Mouse (Mus musculus) embryonic facial prominence, embryonic 12.5 days (tissue): ENCODE measurements around the gene Ahrr. TPM values are rescaled to one million over a fixed set of nuclear protein-coding genes. Genes with fewer than 3 reads are reported as not detected.

Source experiments
- ATAC-seq: fragments of 200-750 bp; cut with Nextera tagmentation; 2 replicates; pipeline ENCODE4 v1.8.0; 2017; ENCODE audit not compliant: insufficient number of reproducible peaks, insufficient read depth, low FRiP score, low TSS enrichment
- H3K27ac ChIP-seq: fragments of 300-500 bp; sonication (generic); 2 replicates; pipeline ENCODE4 v1.5.1; 2016; ENCODE audit warnings: mild to moderate bottlenecking
- H3K27me3 ChIP-seq: fragments of 300-500 bp; sonication (generic); 2 replicates; pipeline ENCODE4 v1.6.1; 2016; ENCODE audit warnings: mild to moderate bottlenecking, moderate library complexity
- H3K36me3 ChIP-seq: fragments of 300-500 bp; sonication (generic); 2 replicates; pipeline ENCODE4 v1.6.1; 2016; ENCODE audit warnings: mild to moderate bottlenecking
- H3K4me1 ChIP-seq: fragments of 300-500 bp; sonication (generic); 2 replicates; pipeline ENCODE4 v1.6.1; 2016
- H3K4me2 ChIP-seq: fragments of 300-500 bp; sonication (generic); replicated peaks from 2 replicates; pipeline ENCODE4 v1.6.1; 2016; ENCODE audit warnings: mild to moderate bottlenecking, moderate library complexity
- H3K4me3 ChIP-seq: fragments of 300-500 bp; sonication (generic); 2 replicates; pipeline ENCODE4 v1.5.1; 2016; ENCODE audit warnings: mild to moderate bottlenecking
- H3K9ac ChIP-seq: fragments of 300-500 bp; sonication (generic); 2 replicates; pipeline ENCODE4 v1.6.1; 2016; ENCODE audit warnings: mild to moderate bottlenecking, moderate library complexity
- H3K9me3 ChIP-seq: fragments of 300-500 bp; sonication (generic); 2 replicates; pipeline ENCODE4 v1.6.1; 2016; ENCODE audit warnings: mild to moderate bottlenecking, moderate library complexity
- WGBS: fragments of 180-500 bp; shearing (Covaris S2); methylation state at CpG from one replicate; pipeline ENCODE4 v1.1.7; 2016; 5-methylcytosine and 5-hydroxymethylcytosine counted together
- polyA plus RNA-seq: library from polyadenylated mRNA; unstranded; fragments of >200 nt; fragmentation: Nextera tagmentation; extraction: Ambion mirVana; gene quantifications from 2 replicates; pipeline ENCODE4 v1.2.1, GENCODE M21; 2016

The Ahrr gene
- polyA plus RNA-seq, result 1.2 and 1.7 TPM in 2 replicates

DNA sequence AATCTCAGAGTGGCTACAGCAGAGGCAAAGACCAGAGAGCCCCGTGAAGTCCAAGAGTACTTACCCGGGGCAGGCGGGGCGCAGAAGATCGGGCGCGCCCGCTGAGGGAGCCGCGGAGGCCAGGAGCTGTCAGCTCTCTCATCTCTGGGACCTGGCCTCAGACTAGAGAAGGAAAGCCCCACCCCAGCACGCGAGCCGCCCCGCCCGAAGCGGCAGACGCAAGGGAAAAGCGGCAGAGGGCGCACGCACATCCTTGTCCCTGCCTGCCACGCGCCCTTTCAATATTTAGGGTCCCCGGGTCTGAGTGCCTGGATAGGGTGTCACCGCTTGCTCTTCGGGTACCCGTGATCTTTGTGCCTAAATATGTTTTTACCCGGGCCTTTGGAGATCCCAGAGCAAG is at the start of gene Ahrr:
Gene Ahrr (minus strand): TSS at position 165 of the 400 bp plus-strand sequence.
- WGBS, result 1% methylated on average over 27 of the region's 27 CpGs
- ATAC-seq, result peak; percentile 22; the same call in 1 of the 2 replicates
- H3K4me3 ChIP-seq, result peak within 1 kb of the TSS; percentile 20
- H3K27ac ChIP-seq, result no peak within 1 kb of the TSS
- H3K4me2 ChIP-seq, result peak within 1 kb of the TSS; percentile 56
- H3K36me3 ChIP-seq, result no peaks in the 10 kb centered on the region
- peaks cover 16% of the 10 kb centered on the region; the same call in 1 of the 2 replicates for H3K27me3 ChIP-seq
- no peak within 1 kb of the TSS for H3K9ac ChIP-seq
- no peaks in the 10 kb centered on the region for H3K9me3 ChIP-seq
- no peaks in the 10 kb centered on the region for H3K4me1 ChIP-seq

DNA sequence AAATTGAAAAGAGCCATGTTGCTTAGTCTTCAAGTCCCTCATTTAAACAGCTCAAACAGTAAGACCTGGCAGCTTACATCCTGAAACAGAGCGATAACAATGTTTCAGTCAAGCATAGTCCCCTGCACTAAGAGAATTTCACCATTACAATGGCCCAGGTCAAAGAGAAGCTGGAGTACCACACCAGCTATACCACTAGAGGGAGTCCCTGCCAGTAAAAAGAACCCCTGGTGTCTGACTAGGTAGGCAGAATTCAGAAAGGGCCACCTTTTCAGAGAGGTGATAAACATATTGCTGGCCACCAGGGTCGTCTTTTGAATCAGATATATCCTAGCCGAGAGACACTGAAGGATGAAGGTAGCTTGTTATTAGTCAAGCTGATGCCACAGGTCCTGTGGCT is 48.9 kb upstream of the Ahrr start:
- 65% methylated on average over 3 of the region's 3 CpGs for WGBS
- H3K4me1 ChIP-seq, result no peaks in the 10 kb centered on the region
- H3K9me3 ChIP-seq, result no peaks in the 10 kb centered on the region
- no peaks in the 10 kb centered on the region for H3K27me3 ChIP-seq
- ATAC-seq, result no peak
- no peak overlapping the region for H3K9ac ChIP-seq
- H3K4me2 ChIP-seq, result no peak overlapping the region
- H3K36me3 ChIP-seq, result peaks cover 65% of the 10 kb centered on the region
- H3K27ac ChIP-seq, result no peak overlapping the region
- no peak overlapping the region for H3K4me3 ChIP-seq

DNA sequence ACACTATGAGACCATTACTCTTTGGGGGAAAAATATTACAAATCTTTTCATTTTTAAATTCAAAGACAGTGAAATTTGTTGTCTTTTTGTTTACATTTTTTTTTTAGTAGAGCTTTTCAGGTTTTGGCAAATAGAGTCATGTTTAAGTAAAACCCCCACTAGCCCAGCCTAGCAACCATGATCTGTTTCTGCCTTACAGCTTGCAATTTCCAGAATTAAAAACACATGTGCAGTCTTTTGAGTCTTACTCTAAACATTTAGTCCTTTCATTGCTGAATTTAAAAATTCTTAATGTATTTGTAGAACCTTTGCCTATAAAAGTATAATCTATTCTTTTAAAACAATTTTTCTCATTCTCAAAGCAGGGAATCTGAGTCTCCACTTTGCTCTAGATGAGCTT is 37.2 kb upstream of the Ahrr start:
- H3K9ac ChIP-seq, result no peak overlapping the region
- ATAC-seq, result no peak
- H3K4me1 ChIP-seq, result no peaks in the 10 kb centered on the region
- H3K27me3 ChIP-seq, result no peaks in the 10 kb centered on the region
- no peak overlapping the region for H3K27ac ChIP-seq
- peaks cover 70% of the 10 kb centered on the region for H3K36me3 ChIP-seq
- H3K4me2 ChIP-seq, result no peak overlapping the region
- no peak overlapping the region for H3K4me3 ChIP-seq
- no peaks in the 10 kb centered on the region for H3K9me3 ChIP-seq

DNA sequence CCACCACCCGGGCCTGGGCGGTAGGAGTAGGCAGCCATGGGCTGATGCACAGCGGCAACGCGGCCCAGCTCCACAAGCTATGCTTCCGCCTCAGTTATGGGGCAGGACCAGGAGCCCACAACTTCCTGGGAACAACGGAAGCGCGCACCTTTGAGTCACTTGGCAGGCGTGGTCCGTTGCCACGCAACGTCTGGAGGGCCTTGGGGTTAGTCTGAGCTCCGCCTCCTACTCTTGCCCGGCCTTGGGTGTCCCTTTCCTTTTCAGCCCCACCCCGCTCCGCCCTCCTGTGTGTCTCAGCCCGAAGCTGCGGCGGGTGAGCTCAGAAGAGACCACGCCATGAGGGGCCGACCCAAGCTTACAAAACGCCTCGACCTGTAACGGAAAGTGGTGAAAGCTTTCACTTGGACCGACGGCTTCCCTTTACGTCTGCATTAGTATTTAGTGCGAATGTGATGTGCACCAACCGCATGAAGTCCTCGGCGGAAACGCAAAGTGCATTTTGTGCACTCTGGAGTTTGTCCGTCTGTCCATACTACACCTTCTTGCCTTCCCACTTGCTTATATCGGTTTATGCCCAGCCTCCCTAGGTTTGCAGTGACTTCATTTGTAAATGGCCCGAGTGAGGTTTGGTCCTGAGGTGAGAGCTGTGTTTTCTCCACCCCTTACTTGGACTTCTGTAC is 25.2 kb upstream of the Ahrr start, which contains the start of gene Pdcd6:
Gene Pdcd6 (minus strand): TSS at position 411 of the 680 bp plus-strand sequence.
- no peaks in the 10 kb centered on the region for H3K9me3 ChIP-seq
- WGBS, result under 1% methylated on average over 36 of the region's 36 CpGs
- H3K27ac ChIP-seq, result peak within 1 kb of the TSS; percentile 60
- peak within 1 kb of the TSS; percentile 87 for H3K4me3 ChIP-seq
- ATAC-seq, result peak; percentile 100
- H3K4me1 ChIP-seq, result peaks cover 5% of the 10 kb centered on the region
- H3K27me3 ChIP-seq, result no peaks in the 10 kb centered on the region
- peak within 1 kb of the TSS; percentile 85 for H3K9ac ChIP-seq
- peaks cover 18% of the 10 kb centered on the region for H3K36me3 ChIP-seq
- H3K4me2 ChIP-seq, result peak within 1 kb of the TSS; percentile 78

DNA sequence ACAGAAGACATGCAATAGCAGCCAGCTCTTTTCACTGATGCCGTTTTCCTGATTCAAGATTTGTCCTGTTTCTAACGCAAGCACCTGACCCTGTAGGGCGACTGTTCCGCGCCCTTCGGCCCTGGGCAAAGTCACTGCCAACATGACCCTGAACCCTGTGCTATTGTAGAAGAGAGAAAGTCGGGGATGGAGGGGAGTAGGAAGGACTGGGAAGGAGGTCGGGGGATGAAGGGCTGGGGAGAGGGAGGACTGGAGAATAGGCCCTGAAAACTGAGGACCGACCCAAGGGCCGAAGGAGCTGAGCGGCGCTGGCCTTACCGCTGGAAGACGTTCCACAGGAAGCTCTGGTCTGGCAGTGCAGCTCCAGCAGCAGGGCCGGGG is 24.6 kb upstream of the Ahrr start:
- H3K36me3 ChIP-seq, result peaks cover 12% of the 10 kb centered on the region
- peaks cover 5% of the 10 kb centered on the region for H3K4me1 ChIP-seq
- peak overlapping the region; percentile 87 for H3K4me3 ChIP-seq
- H3K27ac ChIP-seq, result peak overlapping the region; percentile 60
- H3K27me3 ChIP-seq, result no peaks in the 10 kb centered on the region
- no peaks in the 10 kb centered on the region for H3K9me3 ChIP-seq
- peak overlapping the region; percentile 78 for H3K4me2 ChIP-seq
- WGBS, result 6% methylated on average over 15 of the region's 15 CpGs
- H3K9ac ChIP-seq, result peak overlapping the region; percentile 85
- peak; percentile 74 for ATAC-seq

DNA sequence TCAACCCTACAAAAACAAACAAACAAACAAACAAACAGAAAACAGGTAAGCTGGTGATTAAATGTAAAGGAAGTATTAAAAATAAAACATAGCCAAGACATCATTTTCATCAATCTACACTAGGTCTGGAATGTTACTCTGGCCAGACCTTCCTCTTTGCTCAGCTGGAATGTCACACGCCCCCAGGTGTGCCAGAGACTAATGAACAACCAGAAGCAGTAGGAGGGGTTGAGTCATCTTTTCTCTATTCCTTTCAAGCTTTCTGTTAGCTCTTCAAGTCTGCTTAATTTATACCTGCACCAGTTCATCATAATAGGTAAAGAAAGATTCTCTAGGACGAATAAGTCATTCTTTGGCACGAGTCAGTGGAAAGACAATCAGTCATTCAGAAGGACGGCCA is 24.3 kb upstream of the Ahrr start:
- no peak for ATAC-seq
- peaks cover 8% of the 10 kb centered on the region for H3K36me3 ChIP-seq
- H3K4me2 ChIP-seq, result peak overlapping the region; percentile 78
- H3K9ac ChIP-seq, result peak overlapping the region; percentile 85
- H3K27ac ChIP-seq, result no peak overlapping the region
- no peaks in the 10 kb centered on the region for H3K27me3 ChIP-seq
- WGBS, result 27% methylated on average over 4 of the region's 4 CpGs
- peak overlapping the region; percentile 87 for H3K4me3 ChIP-seq
- H3K4me1 ChIP-seq, result peaks cover 5% of the 10 kb centered on the region
- H3K9me3 ChIP-seq, result no peaks in the 10 kb centered on the region

DNA sequence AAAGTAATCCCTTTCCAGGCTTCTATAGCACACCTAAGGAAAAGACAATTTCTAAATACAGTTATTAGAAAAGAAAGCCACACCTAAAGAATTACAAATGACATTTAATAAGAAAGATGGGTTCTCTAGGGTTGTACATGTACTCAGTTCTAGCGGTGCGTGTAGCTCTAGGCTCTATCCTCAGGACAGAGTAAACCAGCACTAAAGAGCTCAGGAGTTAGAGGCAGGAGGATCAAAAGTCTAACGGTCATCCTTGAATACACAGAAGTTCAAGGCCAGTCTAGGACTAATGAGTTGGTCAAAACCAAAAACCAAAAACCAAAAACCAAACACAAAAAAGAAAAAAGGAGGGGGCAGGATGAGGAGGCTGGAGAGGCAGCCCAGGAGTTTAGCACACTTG is 22.5 kb upstream of the Ahrr start:
- peaks cover 5% of the 10 kb centered on the region for H3K4me1 ChIP-seq
- no peak overlapping the region for H3K27ac ChIP-seq
- H3K36me3 ChIP-seq, result peaks cover 12% of the 10 kb centered on the region
- WGBS, result 92% methylated on average over 3 of the region's 3 CpGs
- H3K4me2 ChIP-seq, result no peak overlapping the region
- H3K9me3 ChIP-seq, result no peaks in the 10 kb centered on the region
- no peak overlapping the region for H3K9ac ChIP-seq
- H3K27me3 ChIP-seq, result no peaks in the 10 kb centered on the region
- no peak for ATAC-seq
- H3K4me3 ChIP-seq, result no peak overlapping the region

DNA sequence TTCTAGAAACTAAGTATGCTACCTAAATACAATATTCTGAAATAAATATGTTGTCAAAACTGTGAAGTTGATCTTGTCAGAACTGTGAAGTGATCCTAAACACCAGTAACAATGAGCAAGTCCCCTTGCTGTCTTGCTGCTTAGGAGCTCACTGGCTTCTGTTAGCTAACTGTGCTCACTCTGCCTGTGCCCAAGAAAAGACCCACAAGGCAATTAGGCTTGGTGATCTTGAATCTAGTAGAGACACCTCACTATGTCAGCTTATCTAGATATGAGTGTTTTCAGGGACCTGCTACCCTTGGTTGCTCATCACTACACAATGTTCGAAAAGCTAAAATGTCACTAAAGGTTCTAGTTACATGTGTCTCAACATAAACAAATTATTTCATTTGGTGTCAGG is 13.6 kb upstream of the Ahrr start:
- no peak overlapping the region for H3K27ac ChIP-seq
- peaks cover 64% of the 10 kb centered on the region for H3K36me3 ChIP-seq
- no peak for ATAC-seq
- no peaks in the 10 kb centered on the region for H3K4me1 ChIP-seq
- H3K4me3 ChIP-seq, result no peak overlapping the region
- H3K27me3 ChIP-seq, result no peaks in the 10 kb centered on the region
- 98% methylated on average over 1 of the region's 1 CpGs for WGBS
- no peak overlapping the region for H3K9ac ChIP-seq
- no peaks in the 10 kb centered on the region for H3K9me3 ChIP-seq
- no peak overlapping the region for H3K4me2 ChIP-seq

DNA sequence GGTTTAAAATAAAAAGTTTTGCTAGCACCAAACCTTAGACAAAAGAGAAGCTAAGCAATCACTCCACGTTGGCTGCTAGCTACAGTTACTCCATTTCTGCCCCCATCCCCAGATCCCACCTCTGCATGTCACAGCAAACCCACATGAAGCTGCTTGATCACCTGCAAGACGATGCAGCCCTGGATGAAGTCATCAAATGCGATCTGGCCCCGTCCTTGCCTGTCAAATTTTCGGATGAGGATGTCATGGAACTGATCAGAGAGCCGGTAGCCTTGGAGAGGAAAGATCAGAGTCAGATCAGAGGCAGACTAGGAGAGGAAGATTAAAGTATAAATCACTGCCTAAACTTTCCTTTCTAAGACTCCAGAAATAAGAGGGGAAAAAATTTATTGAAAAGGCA is 13.2 kb upstream of the Ahrr start:
- Histone ChIP-seq H3K4me1 (no peaks in the 10 kb centered on the region), H3K36me3 (peaks cover 60% of the 10 kb centered on the region), H3K9ac (no peak overlapping the region), H3K27me3 (no peaks in the 10 kb centered on the region), H3K4me2 (no peak overlapping the region), H3K4me3 (no peak overlapping the region), H3K27ac (no peak overlapping the region), H3K9me3 (no peaks in the 10 kb centered on the region)
- 82% methylated on average over 6 of the region's 6 CpGs for WGBS
- ATAC-seq, result no peak

DNA sequence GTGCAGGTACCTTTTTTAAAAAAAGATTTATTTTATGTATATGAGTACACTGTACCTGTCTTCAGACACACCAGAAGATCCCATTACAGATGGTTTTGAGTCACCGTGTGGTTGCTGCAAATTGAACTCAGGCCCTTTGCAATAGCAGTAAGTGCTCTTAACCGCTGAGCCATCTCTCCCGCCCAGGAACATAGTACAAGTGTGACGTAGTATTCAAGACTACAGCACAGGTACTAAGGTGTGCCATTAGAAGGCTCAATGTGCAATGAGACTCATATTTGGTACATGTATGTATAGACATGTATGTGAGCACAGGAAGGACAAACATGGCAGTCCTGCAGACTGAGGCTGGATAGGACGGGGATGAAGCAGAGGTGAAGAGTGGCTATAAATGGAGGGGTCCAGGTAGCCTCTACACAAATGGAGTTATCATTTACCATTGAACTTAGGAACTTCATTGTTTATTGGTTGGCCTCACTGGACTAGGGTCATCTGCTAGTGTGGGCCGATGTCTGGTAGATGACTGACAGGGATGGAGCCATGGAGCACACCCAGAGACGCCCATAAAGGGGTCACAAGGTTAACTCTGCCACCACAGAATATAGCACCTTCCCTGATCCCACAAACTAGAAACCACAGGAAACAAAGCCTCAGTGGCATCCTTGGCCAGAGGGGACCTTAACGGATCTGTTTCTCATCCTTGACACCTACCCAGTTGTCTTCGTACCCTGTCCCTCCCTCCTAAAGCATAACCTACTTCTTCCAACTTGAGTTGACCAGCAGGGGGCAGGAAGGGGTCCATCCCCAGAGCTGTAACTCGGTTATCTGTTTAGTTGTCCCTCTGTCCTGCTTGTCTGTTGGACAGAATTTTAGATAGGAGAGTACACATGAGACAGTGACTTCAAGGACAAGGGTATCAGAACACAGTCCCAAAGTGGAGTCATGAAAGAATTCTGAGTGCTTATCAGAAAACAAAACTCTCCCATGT is 10.2 kb upstream of the Ahrr start:
- Histone ChIP-seq H3K9ac (no peak overlapping the region), H3K4me2 (no peak overlapping the region), H3K27ac (no peak overlapping the region), H3K4me1 (no peaks in the 10 kb centered on the region), H3K4me3 (no peak overlapping the region), H3K36me3 (peaks cover 41% of the 10 kb centered on the region), H3K9me3 (no peaks in the 10 kb centered on the region), H3K27me3 (no peaks in the 10 kb centered on the region)
- no peak for ATAC-seq
- WGBS, result 82% methylated on average over 10 of the region's 10 CpGs

DNA sequence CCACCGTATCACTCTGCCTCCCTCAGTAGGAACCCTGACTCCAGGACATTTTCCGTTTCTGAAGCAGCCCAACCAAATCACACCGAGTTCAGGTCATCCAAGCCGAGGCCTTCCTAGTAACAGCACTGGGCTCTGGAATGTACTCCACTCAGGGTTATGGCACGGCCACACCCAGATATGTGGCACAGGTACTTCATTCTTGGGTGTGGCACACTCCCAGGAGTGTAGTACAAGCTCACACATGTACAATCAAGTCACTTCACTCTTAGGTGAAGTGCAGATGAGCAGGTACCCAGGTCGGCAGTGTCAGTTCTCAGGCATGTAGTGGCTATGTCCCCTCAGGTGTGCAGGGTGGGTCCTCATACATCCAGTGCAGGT is 9.5 kb upstream of the Ahrr start:
- 77% methylated on average over 6 of the region's 6 CpGs for WGBS
- peaks cover 34% of the 10 kb centered on the region for H3K36me3 ChIP-seq
- H3K27me3 ChIP-seq, result no peaks in the 10 kb centered on the region
- no peaks in the 10 kb centered on the region for H3K9me3 ChIP-seq
- H3K4me1 ChIP-seq, result no peaks in the 10 kb centered on the region
- H3K4me2 ChIP-seq, result no peak overlapping the region
- H3K4me3 ChIP-seq, result no peak overlapping the region
- H3K9ac ChIP-seq, result no peak overlapping the region
- H3K27ac ChIP-seq, result no peak overlapping the region
- 0 out of 2 replicates have a peak, but pooled peaks have one; percentile 32 for ATAC-seq
